ENCODE assay signal across 10 mouse cellular contexts in genomic region chr14:60414691-60415090, GRCm38 (mm10). TPM values are rescaled to one million over a fixed set of nuclear protein-coding genes. Genes with fewer than 3 reads are reported as not detected.
DNase-seq lines count a peak whose midpoint lies in the region; ATAC-seq and TF ChIP-seq lines count a peak whose summit lies in the region.
"Had no signal": no experiment of that assay in that cellular context is flagged by ENCODE, and none has a peak within 500 bp of the region (broad histone marks: within the 10 kb centered on the region; RNA-seq: fewer than 3 reads in every experiment).

No protein-coding gene starts in this region.

- no peak overlapping the region for H3K9ac ChIP-seq in intestine, embryonic 14.5 days (ENCODE audit: low read length)
- no peak overlapping the region for H3K9ac ChIP-seq in intestine, postnatal 0 days (ENCODE audit: low read depth, low read length)
- no peak overlapping the region for H3K9ac ChIP-seq in midbrain, embryonic 15.5 days
- no peak overlapping the region for H3K9ac ChIP-seq in heart, embryonic 11.5 days (ENCODE audit: low read depth, low read length)

- no peak for ATAC-seq in intestine, embryonic 14.5 days (replicated peaks; ENCODE audit: low FRiP score, low TSS enrichment, low read depth)
- ATAC-seq in intestine, postnatal 0 days, result no peak
- peak; percentile 69; the same call in 1 of the 2 replicates for ATAC-seq in midbrain, embryonic 15.5 days (replicated peaks)
- no peak for ATAC-seq in heart, embryonic 11.5 days (replicated peaks; ENCODE audit: insufficient number of reproducible peaks, low FRiP score, low TSS enrichment)

- no peaks in the 10 kb centered on the region for H3K9me3 ChIP-seq in intestine, embryonic 14.5 days (ENCODE audit: control insufficient read depth, low read length)
- 0 out of 2 replicates have a peak, but pooled peaks cover 2% of the 10 kb centered on the region for H3K9me3 ChIP-seq in intestine, postnatal 0 days (ENCODE audit: control insufficient read depth)
- no peaks in the 10 kb centered on the region for H3K9me3 ChIP-seq in midbrain, embryonic 15.5 days
- no peaks in the 10 kb centered on the region for H3K9me3 ChIP-seq in heart, embryonic 11.5 days (replicated peaks; ENCODE audit: control insufficient read depth, low read length)

- H3K4me1 ChIP-seq in intestine, embryonic 14.5 days (replicated peaks; ENCODE audit: control insufficient read depth, insufficient read depth, low read length), result peaks cover 12% of the 10 kb centered on the region
- H3K4me1 ChIP-seq in intestine, postnatal 0 days (replicated peaks; ENCODE audit: control insufficient read depth, insufficient read depth, low read length), result 0 out of 2 replicates have a peak, but pooled peaks cover under 1% of the 10 kb centered on the region
- H3K4me1 ChIP-seq in midbrain, embryonic 15.5 days, result peaks cover 23% of the 10 kb centered on the region
- H3K4me1 ChIP-seq in heart, embryonic 11.5 days (ENCODE audit: control insufficient read depth, insufficient read depth, low read length), result peaks cover 3% of the 10 kb centered on the region; the same call in 1 of the 2 replicates
- H3K4me1 ChIP-seq: megakaryocyte, embryonic 14.5 days had no signal

- DNase-seq in intestine, embryonic 14.5 days (ENCODE audit: low spot score), result no peak
- peak; percentile 68 to 74 for DNase-seq in cerebellum, postnatal 36 days
- peak; percentile 74 to 82 for DNase-seq in layer of hippocampus, postnatal 10 days (ENCODE audit: low spot score in 2 of 2)
- no peak for DNase-seq in urinary bladder, postnatal 10 days (ENCODE audit: low spot score)
- DNase-seq in ovary, postnatal 14 days (ENCODE audit: low spot score), result no peak

- 64% methylated on average over 8 of the region's 8 CpGs for WGBS in intestine, embryonic 14.5 days
- 65% methylated on average over 8 of the region's 8 CpGs for WGBS in intestine, postnatal 0 days
- 54% methylated on average over 8 of the region's 8 CpGs for WGBS in midbrain, embryonic 15.5 days
- WGBS in heart, embryonic 11.5 days (ENCODE audit: insufficient replicate concordance), result 76% methylated on average over 8 of the region's 8 CpGs

- H3K27me3 ChIP-seq in intestine, embryonic 14.5 days (replicated peaks; ENCODE audit: control insufficient read depth, insufficient read depth, low read length), result no peaks in the 10 kb centered on the region
- no peaks in the 10 kb centered on the region for H3K27me3 ChIP-seq in intestine, postnatal 0 days (replicated peaks; ENCODE audit: control insufficient read depth, insufficient read depth, low read length)
- H3K27me3 ChIP-seq in midbrain, embryonic 15.5 days (replicated peaks), result no peaks in the 10 kb centered on the region
- no peaks in the 10 kb centered on the region for H3K27me3 ChIP-seq in heart, embryonic 11.5 days (ENCODE audit: control insufficient read depth, insufficient read depth, low read length)

- no peak overlapping the region for H3K4me2 ChIP-seq in intestine, embryonic 14.5 days (ENCODE audit: low read length)
- no peak overlapping the region for H3K4me2 ChIP-seq in intestine, postnatal 0 days (replicated peaks; ENCODE audit: low read depth)
- no peak overlapping the region for H3K4me2 ChIP-seq in midbrain, embryonic 15.5 days
- no peak overlapping the region for H3K4me2 ChIP-seq in heart, embryonic 11.5 days

- no peaks in the 10 kb centered on the region for H3K36me3 ChIP-seq in intestine, embryonic 14.5 days (ENCODE audit: control insufficient read depth, insufficient read depth, low read length)
- H3K36me3 ChIP-seq in intestine, postnatal 0 days (ENCODE audit: control insufficient read depth, insufficient read depth), result no peaks in the 10 kb centered on the region
- H3K36me3 ChIP-seq in midbrain, embryonic 15.5 days (replicated peaks), result no peaks in the 10 kb centered on the region
- no peaks in the 10 kb centered on the region for H3K36me3 ChIP-seq in heart, embryonic 11.5 days (ENCODE audit: control insufficient read depth, insufficient read depth, low read length)

- TF ChIP-seq CTCF in intestine, postnatal 0 days (IDR thresholded peaks at IDR 0.05; ENCODE audit: low read depth), result no peak

- no peak overlapping the region for H3K4me3 ChIP-seq in intestine, embryonic 14.5 days (ENCODE audit: low read depth, low read length)
- H3K4me3 ChIP-seq in intestine, postnatal 0 days (ENCODE audit: low read depth, low read length), result no peak overlapping the region
- H3K4me3 ChIP-seq in midbrain, embryonic 15.5 days, result no peak overlapping the region
- H3K4me3 ChIP-seq in heart, embryonic 11.5 days (ENCODE audit: low read depth, low read length), result no peak overlapping the region
- H3K4me3 ChIP-seq: erythroblast, embryonic 14.5 days; megakaryocyte, embryonic 14.5 days had no signal

- 0 out of 2 replicates have a peak overlapping the region, but pooled peaks have one; percentile 16 for H3K27ac ChIP-seq in intestine, embryonic 14.5 days (ENCODE audit: low read depth)
- no peak overlapping the region for H3K27ac ChIP-seq in intestine, postnatal 0 days (ENCODE audit: low read depth, low read length)
- peak overlapping the region; percentile 42; the same call in 1 of the 2 replicates for H3K27ac ChIP-seq in midbrain, embryonic 15.5 days
- no peak overlapping the region for H3K27ac ChIP-seq in heart, embryonic 11.5 days (ENCODE audit: low read depth, low read length)

RNA-seq across cellular contexts. Expression of gene Amer2, which starts 41.6 kb away (rescaled TPM):
- 1.4 and 1.5 TPM in 2 replicates for polyA plus RNA-seq in intestine, embryonic 14.5 days (2014; fragmentation: Nextera tagmentation; extraction: Ambion mirVana)
- polyA plus RNA-seq in intestine, postnatal 0 days (2015; fragmentation: Nextera tagmentation; extraction: Ambion mirVana), result 0.33 and 0.40 TPM in 2 replicates
- 10 to 100 TPM; 46.1 to 49.9 TPM for total RNA-seq in layer of hippocampus, postnatal 10 days (2021)
- polyA plus RNA-seq in midbrain, embryonic 15.5 days (2015; fragmentation: Nextera tagmentation; extraction: Ambion mirVana), result 31.3 and 35.0 TPM in 2 replicates
- polyA plus RNA-seq in heart, embryonic 11.5 days (2014; fragmentation: Nextera tagmentation; extraction: Ambion mirVana), result 0.50 and 0.54 TPM in 2 replicates
- polyA plus RNA-seq: erythroblast, embryonic 14.5 days had no signal

Comparison
In these comparisons a context has a peak if more than half of its experiments do, and no peak if none do; other contexts are left out.
1. H3K27ac ChIP-seq: peak in intestine, embryonic 14.5 days (single experiment) and midbrain, embryonic 15.5 days (single experiment); none in intestine, postnatal 0 days (single experiment) and heart, embryonic 11.5 days (single experiment).
2. DNase-seq: peak in cerebellum, postnatal 36 days (2 of 2) and layer of hippocampus, postnatal 10 days (2 of 2); none in intestine, embryonic 14.5 days (single experiment), urinary bladder, postnatal 10 days (single experiment) and ovary, postnatal 14 days (single experiment).
3. RNA of gene Amer2, which starts 41.6 kb away (polyA plus RNA-seq): 31.3 to 35.0 TPM in midbrain, embryonic 15.5 days; 1.4 to 1.5 TPM in intestine, embryonic 14.5 days, 0.50 to 0.54 TPM in heart, embryonic 11.5 days and 0.33 to 0.40 TPM in intestine, postnatal 0 days; every median in the first group is over 10 times any median in the second.